Mouse (Mus musculus) heart, adult 2 months (tissue): ENCODE results near the gene Ripply1. TPM values are rescaled to one million over a fixed set of nuclear protein-coding genes. Genes with fewer than 3 reads are reported as not detected.
A peak's percentile ranks its signal among the peaks of the same experiment; 100 is the strongest.

ENCODE experiments used
- DNase-seq, 2 experiments: peaks; one replicate each; pipeline ENCODE4 v3.0.0; 2021
- H3K27ac ChIP-seq: fragments of 200-600 bp; 2 replicates; pipeline ENCODE4 v1.8.1; 2022
- H3K27me3 ChIP-seq: fragments of 200-500 bp; 2 replicates; pipeline ENCODE4 v1.6.1; 2012; ENCODE audit warnings: mild to moderate bottlenecking, low read length, inconsistent platforms, mixed read lengths; ENCODE audit not compliant: control insufficient read depth, insufficient read depth
- H3K36me3 ChIP-seq: fragments of 200-500 bp; 2 replicates; pipeline ENCODE4 v1.6.1; 2012; ENCODE audit warnings: low read length, inconsistent platforms; ENCODE audit not compliant: control insufficient read depth, insufficient read depth
- H3K4me1 ChIP-seq: fragments of 200-500 bp; 2 replicates; pipeline ENCODE4 v1.6.1; 2011; ENCODE audit warnings: low read length; ENCODE audit not compliant: control insufficient read depth, insufficient read depth
- H3K4me3 ChIP-seq: fragments of 200-600 bp; 2 replicates; pipeline ENCODE4 v1.8.1; 2022
- H3K79me2 ChIP-seq: fragments of 200-500 bp; replicated peaks from 2 replicates; pipeline ENCODE4 v1.6.1; 2012; ENCODE audit warnings: mild to moderate bottlenecking, inconsistent platforms, low read length, moderate library complexity, mixed read lengths; ENCODE audit not compliant: control insufficient read depth, insufficient read depth
- H3K9ac ChIP-seq: fragments of 200-500 bp; 2 replicates; pipeline ENCODE4 v1.6.1; 2012; ENCODE audit warnings: low read depth, mild to moderate bottlenecking, control low read depth, inconsistent platforms, low read length, mixed read lengths
- CTCF ChIP-seq: fragments of 200-600 bp; IDR thresholded peaks from 2 replicates; pipeline ENCODE4 v1.8.1; 2022; ENCODE audit warnings: antibody characterized with exemption, mild to moderate bottlenecking, moderate library complexity
- EP300 ChIP-seq: fragments of 200-500 bp; IDR thresholded peaks from 2 replicates; pipeline ENCODE4 v1.6.1; 2011; ENCODE audit warnings: low read depth, low read length, control low read depth; ENCODE audit not compliant: insufficient read depth
- POLR2A ChIP-seq: fragments of 200-500 bp; IDR thresholded peaks from 2 replicates; pipeline ENCODE4 v1.6.1; 2011; ENCODE audit warnings: mild to moderate bottlenecking, low read depth, low read length, control low read depth; ENCODE audit not compliant: insufficient read depth
- WGBS: fragments of 180-500 bp; shearing (Covaris S2); methylation state at CpG from one replicate; pipeline ENCODE4 v1.1.7; 2018; 5-methylcytosine and 5-hydroxymethylcytosine counted together
- intact Hi-C: fragments of 180-260 bp; cut with DNase I; formaldehyde crosslinking; loops from one replicate; pipeline ENCODE4 v1.15.1; 2025
- polyA plus RNA-seq: library from polyadenylated mRNA; depleted of rRNA; stranded (reverse); fragments of >200 nt; gene quantifications from 2 replicates; pipeline ENCODE4 v1.2.3, GENCODE M21; 2012; rRNA removed
- total RNA-seq, 2 experiments: library from RNA; stranded (reverse); gene quantifications; 2 replicates each; pipeline ENCODE4 v1.2.3; 2021

Ripply1 gene
- total and polyA plus RNA-seq, 3 experiments, result not detected

DNA sequence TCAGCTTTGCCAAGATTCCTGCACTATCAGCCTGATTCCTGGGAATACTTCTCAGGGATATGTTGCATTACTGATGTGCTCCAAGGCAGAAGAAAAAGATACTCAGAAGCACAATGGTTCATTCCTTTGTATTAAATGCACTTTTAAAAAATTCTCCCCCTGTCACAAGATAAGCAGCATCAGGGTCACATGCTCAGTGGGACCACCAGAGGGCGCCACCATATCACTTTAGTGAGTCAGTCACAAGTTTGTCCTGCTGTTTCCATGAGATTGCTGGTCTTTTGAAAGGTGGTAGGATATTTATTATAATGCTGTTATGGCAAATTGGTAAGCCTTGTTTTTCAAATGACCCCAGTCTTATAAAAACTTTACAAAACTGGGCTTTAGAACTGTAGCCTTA, 30.3 kb downstream of the Ripply1 start:
- no peak for TF ChIP-seq EP300
- TF ChIP-seq CTCF, result peak; percentile 79
- TF ChIP-seq POLR2A, result no peak
- H3K4me3 ChIP-seq, result no peak overlapping the region
- no peaks in the 10 kb centered on the region for H3K79me2 ChIP-seq
- DNase-seq, result peak; percentile 3 to 52
- no peaks in the 10 kb centered on the region for H3K4me1 ChIP-seq
- H3K27me3 ChIP-seq, result no peaks in the 10 kb centered on the region
- intact Hi-C loops, result no loop called here
- no peak overlapping the region for H3K27ac ChIP-seq
- no peaks in the 10 kb centered on the region for H3K36me3 ChIP-seq
- H3K9ac ChIP-seq, result no peak overlapping the region
- WGBS, result 3% methylated on average over 1 of the region's 1 CpGs

DNA sequence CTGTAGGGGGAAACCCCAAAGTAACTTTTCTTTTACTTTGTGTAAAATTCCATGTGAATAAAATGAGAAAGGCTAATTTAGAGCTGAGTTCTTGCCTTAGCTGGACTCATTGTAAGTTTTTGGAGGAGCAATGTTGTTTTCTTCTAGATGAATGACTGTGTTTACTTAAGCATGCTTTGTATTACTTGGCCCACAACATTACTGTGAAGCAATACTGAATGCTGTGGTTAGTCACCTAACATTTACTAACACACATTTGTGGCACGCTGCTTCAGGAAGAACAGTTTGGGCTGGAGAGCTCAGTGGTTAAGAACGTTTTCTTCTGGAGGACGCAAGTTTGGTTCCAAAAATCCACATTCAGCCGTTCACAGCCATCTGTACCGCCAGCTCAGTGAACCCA, 45.1 kb downstream of the Ripply1 start:
- no peak overlapping the region for H3K9ac ChIP-seq
- no peaks in the 10 kb centered on the region for H3K79me2 ChIP-seq
- TF ChIP-seq EP300 (no peak), POLR2A (no peak), CTCF (no peak)
- H3K27ac ChIP-seq, result no peak overlapping the region
- no peaks in the 10 kb centered on the region for H3K36me3 ChIP-seq
- DNase-seq, result no peak
- intact Hi-C loops, result no loop called here
- no peak overlapping the region for H3K4me3 ChIP-seq
- H3K27me3 ChIP-seq, result no peaks in the 10 kb centered on the region
- H3K4me1 ChIP-seq, result no peaks in the 10 kb centered on the region
- WGBS, result 79% methylated on average over 5 of the region's 5 CpGs

DNA sequence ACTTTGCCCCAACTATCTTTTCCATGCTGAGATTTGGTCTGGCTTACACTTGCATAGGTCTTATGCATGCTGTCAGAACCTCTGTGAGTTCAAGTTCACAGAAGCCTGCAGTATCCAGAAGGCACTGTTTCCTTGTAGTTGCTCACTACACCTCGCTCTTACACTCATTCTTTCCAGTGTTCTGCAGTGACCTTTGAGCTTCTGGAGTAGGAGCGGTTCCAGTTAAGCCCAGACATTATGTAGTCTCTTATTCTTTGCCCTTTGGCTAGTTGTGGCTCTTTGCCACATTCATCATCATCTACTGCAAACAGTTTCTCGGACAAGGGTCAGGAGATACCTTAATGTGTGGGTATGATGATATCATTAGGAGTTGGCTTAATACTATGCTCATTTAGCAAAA, 51.6 kb downstream of the Ripply1 start:
- Histone ChIP-seq H3K36me3 (no peaks in the 10 kb centered on the region), H3K27ac (no peak overlapping the region), H3K9ac (no peak overlapping the region), H3K79me2 (no peaks in the 10 kb centered on the region), H3K4me1 (no peaks in the 10 kb centered on the region), H3K4me3 (no peak overlapping the region), H3K27me3 (no peaks in the 10 kb centered on the region)
- no peak for DNase-seq
- intact Hi-C loops, result no loop called here
- no peak for TF ChIP-seq POLR2A
- no peak for TF ChIP-seq CTCF
- TF ChIP-seq EP300, result no peak
- 86% methylated on average over 3 of the region's 3 CpGs for whole genome bisulfite sequencing

Other genes starting within 250 kb of the Ripply1 start
- gene Rnf128, start 219.0 kb downstream of the Ripply1 start, total RNA-seq, result 10 to 100 TPM; 69.3 to 82.4 TPM
- 16.4 and 26.1 TPM in 2 replicates for gene Rnf128, start 219.0 kb downstream of the Ripply1 start, polyA plus RNA-seq
- 1 to 10 TPM; 4.9 to 6.3 TPM for gene Tbc1d8b, start 97.4 kb downstream of the Ripply1 start, total RNA-seq
- 1.2 and 3.2 TPM in 2 replicates for gene Tbc1d8b, start 97.4 kb downstream of the Ripply1 start, polyA plus RNA-seq
- gene Gm15013, start 67.9 kb downstream of the Ripply1 start, total RNA-seq, result not detected
- 0.29 TPM in 1 of 2 replicates, not detected in the other for gene Gm15013, start 67.9 kb downstream of the Ripply1 start, polyA plus RNA-seq
- not detected for gene Cldn2, start 18.5 kb upstream of the Ripply1 start, total RNA-seq
- 0.16 TPM in 1 of 2 replicates, not detected in the other for gene Cldn2, start 18.5 kb upstream of the Ripply1 start, polyA plus RNA-seq
- 1 to 10 TPM; 3.3 to 5.4 TPM for gene Morc4, start 89.3 kb upstream of the Ripply1 start, total RNA-seq
- gene Morc4, start 89.3 kb upstream of the Ripply1 start, polyA plus RNA-seq, result 1.7 and 4.3 TPM in 2 replicates
- 1 to 10 TPM; 4.8 to 5.3 TPM for gene Rbm41, start 216.2 kb upstream of the Ripply1 start, total RNA-seq
- gene Rbm41, start 216.2 kb upstream of the Ripply1 start, polyA plus RNA-seq, result 0.66 and 1.6 TPM in 2 replicates